Mouse (Mus musculus) cortical plate, adult 2 months (tissue): Measurements from ENCODE around the gene Fcgr2b.

Source experiments
- CTCF ChIP-seq: fragments of 200-500 bp; IDR thresholded peaks from 2 replicates; pipeline ENCODE4 v1.5.1; 2011; ENCODE audit warnings: mild to moderate bottlenecking, control low read depth, low read length; ENCODE audit not compliant: insufficient read depth; ENCODE audit errors: extremely low read depth
- POLR2A ChIP-seq: fragments of 200-500 bp; IDR thresholded peaks from 2 replicates; pipeline ENCODE4 v1.6.1; 2011; ENCODE audit warnings: mild to moderate bottlenecking, low read length, control low read depth; ENCODE audit not compliant: insufficient read depth; ENCODE audit errors: extremely low read depth

GRCm38 (mm10) chr1:170939255-170939654 lies 37.1 kb downstream of the Fcgr2b start:
- TF ChIP-seq CTCF, result no peak
- TF ChIP-seq POLR2A, result no peak
